Mouse (Mus musculus): ENCODE results near the gene Rpl18.

The Rpl18 gene

GRCm38 (mm10) chr7:45713881-45714520, 1.3 kb upstream of the Rpl18 start:
- DNase-seq, result no peak

DNA sequence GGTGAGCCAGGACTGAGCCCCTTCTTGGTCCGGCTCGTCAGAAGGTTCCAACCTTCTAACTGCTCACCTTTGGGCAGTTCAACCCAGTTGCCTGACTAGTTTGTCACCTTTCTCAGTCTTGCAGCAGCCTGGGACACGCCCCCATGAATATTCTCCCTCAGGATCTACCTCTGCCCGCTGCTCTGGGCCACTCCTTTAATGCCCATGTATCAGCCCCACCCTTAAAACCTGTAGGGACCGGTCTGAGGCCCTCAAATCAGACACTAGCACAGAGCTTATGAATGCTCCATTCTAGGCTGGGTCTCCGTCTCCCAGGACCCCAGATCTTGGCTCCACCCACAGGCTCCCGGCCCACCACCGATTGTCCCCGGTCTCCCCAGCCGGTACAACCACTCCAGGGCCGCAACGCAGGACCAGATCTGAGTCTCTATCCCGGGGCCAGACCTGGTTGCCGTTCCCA, 597 bp upstream of the Rpl18 start:
- no peak for DNase-seq

DNA sequence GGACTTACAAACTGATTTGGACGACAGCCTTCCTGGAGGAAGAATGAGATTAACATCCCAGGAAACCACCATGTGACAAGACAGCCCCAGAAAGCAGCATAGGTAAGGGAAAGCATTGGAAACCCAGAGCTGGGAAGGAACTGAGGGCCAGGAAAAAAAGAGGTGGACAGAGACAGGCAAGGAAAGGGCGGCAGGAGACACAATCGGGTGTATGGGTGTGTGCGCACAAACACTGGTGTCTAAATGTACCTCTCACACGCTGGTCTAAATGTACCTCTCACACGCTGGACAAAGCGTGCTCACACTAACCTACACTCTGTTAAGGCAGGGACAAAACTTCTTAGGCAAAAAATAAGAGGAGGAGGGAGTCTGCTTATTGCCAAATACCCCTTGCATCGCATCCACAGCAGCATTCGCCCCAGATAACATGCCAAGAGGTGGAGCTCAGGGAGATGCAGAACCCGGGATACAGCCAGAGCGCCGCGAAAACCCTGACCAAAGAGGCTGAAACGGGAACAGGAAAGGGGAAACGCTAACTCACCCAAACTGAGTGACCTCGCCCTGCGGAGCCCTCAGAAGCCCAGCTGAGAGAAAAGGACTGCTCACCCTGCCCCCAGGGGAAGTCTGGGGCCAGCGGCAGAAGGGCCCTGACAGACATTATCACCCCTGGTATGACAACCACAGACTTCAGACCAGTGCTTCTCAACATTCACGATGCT, 643 bp downstream of the Rpl18 start:
- DNase-seq, result no peak

DNA sequence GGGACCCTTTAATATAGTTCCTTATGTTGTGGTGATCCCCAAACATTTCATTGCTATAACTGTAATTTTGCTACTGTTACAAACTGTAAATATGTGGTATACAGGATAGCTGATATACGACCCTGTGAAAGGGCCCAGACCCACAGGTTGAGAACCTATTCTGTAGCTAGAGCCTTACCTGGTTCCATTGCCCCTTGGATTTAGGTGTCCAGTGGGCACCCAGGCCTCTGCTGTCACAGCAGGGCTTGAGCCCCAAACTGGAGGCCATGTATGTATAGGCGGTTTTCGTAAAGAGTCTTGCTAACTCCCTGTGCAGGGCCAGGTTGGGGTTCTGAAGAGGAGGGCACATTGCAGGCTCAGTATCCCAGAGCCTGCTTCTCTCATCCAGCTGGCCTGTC, 1.2 kb downstream of the Rpl18 start:
- no peak for DNase-seq

- DNase-seq, result peak in 1 of 2 experiments; percentile 3
Observed at GRCm38 (mm10) chr7:45716952-45717917, 2.0 kb downstream of the Rpl18 start.

DNA sequence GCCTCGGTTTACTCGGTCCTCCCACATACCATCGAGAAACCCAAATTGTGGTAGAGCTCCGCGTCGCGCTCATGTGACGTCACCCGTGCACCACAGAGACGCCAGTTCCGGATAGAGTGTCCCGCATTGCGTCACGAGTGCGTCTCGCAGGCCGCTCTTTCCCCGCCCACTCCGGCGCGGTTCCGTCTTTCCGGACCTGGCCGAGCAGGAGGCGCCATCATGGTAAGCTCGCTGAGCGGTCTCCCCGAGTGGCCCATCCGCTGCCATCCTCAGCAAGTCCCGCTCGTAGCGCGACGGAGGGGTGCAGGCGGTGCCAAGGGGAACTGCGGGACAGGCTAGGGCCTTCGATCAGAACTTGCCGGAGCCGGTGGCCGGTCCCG, 2.7 kb downstream of the Rpl18 start, which contains the start of gene Sphk2:
Gene Sphk2, minus strand, starts transcription at position 85 of the 380 bp plus-strand sequence.
- peak; percentile 97 to 98 for DNase-seq

DNA sequence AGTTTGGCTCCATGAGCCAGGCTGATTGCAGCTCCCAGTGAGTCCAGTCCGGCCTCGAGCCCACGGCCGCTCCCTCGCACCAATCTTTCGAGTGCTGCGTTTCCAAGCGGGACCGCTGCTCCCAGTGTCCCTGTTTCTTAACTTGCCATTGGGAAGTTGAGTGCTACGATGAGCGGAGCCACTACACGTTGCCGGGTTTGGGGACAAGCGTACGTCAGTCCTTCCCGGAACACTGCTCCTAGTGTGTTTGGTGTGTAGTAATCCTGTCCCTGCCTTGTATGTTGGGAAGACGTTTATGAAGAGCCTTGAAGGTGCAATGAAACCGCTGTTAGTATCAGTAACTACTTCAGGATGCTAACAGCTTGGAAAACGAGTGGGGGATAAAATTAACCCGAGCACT, 3.1 kb downstream of the Rpl18 start:
- no peak for DNase-seq

DNA sequence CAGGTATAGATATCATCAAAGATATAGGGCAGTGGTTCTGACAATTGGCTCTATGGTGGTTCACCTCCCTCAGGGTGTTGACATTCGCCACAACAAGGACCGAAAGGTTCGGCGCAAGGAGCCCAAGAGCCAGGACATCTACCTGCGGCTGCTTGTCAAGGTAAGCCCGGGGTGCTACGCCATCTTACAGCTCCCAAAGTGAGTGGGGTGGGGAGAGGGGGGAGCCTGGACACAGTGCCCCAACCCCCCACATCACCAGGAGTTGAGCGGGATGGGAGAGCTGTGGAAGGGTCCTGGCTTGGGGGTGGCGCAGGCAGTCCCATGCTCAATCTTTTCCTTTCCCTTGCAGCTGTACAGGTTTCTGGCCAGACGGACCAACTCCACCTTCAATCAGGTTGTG, 3.9 kb downstream of the Rpl18 start:
- peak in 1 of 2 experiments; percentile 3 for DNase-seq

DNA sequence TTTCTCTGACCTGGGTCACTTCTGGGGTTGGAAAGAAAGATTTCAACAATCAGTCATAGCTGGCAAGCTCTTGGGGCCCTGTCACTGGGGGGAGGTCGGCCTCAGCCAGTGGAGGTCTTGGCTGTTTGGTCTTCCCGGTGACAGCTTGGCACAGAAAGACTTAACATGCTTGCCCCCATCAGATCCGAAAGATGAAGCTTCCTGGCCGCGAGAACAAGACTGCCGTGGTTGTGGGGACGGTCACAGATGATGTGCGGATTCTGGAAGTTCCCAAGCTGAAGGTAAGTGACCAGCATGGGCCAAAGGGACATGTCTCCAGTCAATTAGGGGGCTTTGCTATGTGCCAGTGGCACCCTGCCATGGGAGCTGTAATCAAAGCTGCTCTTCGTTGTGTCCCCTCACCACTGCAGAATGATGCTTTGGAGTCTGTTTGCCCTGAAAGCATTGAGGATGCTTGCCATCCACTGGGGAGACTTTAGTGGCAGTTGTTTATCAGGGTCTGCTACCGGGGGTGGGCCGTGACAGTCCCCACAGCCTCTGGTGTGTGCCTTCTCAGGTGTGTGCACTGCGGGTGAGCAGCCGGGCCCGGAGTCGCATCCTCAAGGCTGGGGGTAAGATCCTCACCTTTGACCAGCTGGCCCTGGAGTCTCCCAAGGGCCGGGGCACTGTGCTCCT, 4.6 kb downstream of the Rpl18 start:
- DNase-seq, result no peak

DNA sequence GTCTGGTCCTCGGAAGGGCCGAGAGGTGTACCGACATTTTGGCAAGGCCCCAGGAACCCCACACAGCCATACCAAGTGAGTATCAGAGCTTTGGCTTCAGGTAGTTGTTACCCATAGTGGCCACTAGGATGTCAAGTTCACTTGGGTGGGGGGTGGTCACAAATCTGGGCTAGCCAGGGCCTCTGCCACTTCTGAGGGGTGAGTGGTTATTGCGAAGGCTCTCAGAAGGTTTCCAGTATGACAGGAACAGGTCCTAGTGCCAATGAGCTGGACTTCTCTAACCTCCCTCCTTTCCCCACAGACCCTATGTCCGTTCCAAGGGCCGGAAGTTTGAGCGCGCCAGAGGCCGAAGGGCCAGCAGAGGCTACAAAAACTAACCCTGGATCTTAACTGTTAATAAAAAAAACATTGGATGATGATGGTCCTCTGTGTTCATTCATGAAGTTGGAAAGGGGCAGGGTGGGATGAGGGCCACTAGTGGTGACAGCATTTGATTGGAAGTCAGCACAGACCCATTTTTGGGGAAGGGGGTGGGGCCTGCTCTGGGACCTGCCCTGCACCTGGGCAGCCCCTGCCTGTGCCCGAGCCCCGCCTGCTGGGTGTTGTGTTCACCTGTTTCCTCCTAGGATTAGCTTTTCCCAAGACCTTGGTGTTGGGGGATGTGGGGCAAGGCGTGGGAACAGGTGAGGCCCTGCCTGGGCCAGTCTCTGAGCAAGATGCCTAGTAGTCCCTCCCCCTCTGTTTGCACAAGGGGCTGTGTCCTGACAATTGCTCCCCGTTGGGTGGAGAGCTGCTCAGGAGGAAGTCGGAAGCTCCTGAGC, 5.4 kb downstream of the Rpl18 start, which contains the start of gene Fam83e:
Gene Fam83e, plus strand, starts transcription at position 800 of the 821 bp plus-strand sequence.
- DNase-seq, result no peak

DNA sequence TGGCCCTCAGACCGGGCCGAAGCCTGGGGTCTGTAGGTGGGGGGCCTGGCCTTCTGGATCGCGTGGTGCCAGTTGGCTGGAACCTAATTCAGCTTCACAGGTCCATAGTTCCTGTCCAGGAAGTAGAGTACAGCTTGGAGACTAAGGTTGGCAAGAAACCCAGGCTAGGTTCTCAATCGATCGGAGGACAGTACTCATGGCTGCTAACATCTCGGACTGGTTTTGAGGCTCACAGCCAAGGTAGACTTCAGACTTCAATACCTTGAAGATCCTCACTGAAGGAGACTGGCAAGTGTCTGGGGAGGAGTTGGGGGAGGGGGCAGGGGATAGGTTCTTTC, 5.9 kb downstream of the Rpl18 start:
- DNase-seq, result no peak

DNA sequence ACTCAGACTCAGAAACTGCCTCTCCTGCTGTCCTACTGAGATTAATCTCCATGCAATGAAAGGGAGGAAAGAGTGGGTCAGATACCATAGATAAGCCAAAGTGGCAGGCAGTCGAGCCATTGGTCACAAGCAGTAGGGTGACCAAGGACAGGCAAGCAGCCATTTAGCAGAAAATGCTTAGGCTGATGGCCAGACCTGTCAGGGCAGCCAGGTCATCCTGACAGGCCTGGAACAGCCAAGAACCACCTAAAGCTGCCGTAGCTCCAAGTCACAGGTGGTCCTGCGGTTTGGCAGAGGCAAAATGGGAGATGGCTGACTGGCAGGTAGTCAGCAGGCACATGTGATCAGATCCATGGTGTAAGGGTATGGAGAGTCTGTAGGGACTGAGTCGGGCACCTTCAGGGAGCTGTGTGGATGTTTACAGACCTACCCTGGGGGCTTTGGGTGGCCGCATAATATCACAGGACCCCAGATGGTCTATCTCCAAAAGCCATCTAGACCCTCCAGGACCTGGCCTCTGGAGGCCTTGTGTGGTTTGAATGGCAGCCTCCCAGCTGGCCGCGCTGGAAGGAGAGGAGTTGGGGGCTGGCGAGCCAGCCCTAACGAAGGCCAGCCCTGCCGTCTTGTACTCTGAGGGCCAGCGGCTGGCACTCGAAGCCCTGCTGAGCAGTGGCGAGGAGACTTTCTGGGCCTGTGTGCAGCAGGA, 6.5 kb downstream of the Rpl18 start:
- no peak for DNase-seq

- DNase-seq, result no peak
Observed at GRCm38 (mm10) chr7:45722348-45722713, 7.1 kb downstream of the Rpl18 start.

- DNase-seq, result no peak
Observed at GRCm38 (mm10) chr7:45723301-45723700, 8.0 kb downstream of the Rpl18 start.

DNA sequence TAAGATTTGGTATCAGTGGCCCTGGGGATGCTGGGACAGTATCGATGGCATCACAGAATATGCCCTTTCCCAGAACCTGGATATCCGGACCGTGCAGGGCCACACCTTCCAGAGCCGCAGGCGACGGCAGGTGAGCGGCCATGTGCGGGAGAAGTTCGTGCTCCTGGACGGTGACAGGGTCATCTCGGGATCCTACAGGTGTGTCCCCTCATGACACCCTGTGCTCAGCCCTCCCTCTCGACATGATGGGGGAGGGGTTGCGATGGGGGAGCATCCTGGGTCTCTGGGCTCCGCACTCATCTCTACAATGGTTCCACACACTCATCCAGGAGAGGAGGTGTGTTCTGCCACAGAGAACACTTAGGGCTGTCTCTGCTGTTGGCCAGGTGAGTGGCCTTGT, 8.5 kb downstream of the Rpl18 start:
- no peak for DNase-seq

DNA sequence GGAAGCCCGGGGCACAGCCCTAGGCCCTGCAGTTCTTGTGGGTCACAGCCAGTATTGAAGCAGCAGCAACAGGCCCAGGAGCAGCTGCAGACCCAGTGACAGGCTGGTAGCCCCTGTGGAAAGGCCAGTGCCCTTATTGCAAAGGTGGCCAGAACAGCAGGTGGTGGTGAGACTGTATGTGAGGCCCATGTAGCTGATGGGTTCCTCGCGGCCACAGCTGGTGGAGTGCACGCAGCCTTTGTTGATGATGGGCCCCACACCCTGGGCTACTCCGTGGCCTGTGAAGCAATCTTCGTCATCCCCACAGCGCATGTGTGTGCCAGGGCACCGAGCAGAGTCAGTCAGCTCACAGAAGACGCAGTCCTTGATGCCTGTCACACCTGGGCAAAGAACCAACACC, 9.9 kb downstream of the Rpl18 start:
- DNase-seq, result no peak

- DNase-seq, result no peak
Observed at GRCm38 (mm10) chr7:45725713-45726112, 10.5 kb downstream of the Rpl18 start, which contains the start of gene Spaca4. Gene Spaca4, minus strand, starts transcription at chr7:45725813.

- no peak for DNase-seq
Observed at GRCm38 (mm10) chr7:45726419-45726818, 11.2 kb downstream of the Rpl18 start.

GRCm38 (mm10) chr7:45727625-45728024, 12.4 kb downstream of the Rpl18 start:
- DNase-seq, result no peak

GRCm38 (mm10) chr7:45730727-45731431, 15.6 kb downstream of the Rpl18 start:
- peak; percentile 62 to 65 for DNase-seq
